Mouse (Mus musculus) kidney, postnatal 10 days (tissue): ENCODE results near the gene Dbr1.
"Not testable (repeated sequence)": the region's sequence is repeated elsewhere in the genome, so short reads cannot be mapped to it uniquely, and the experiment has no call there.

ENCODE experiments used
- DNase-seq: peaks from one replicate; pipeline ENCODE4 v3.0.0; 2021; ENCODE audit warnings: mixed read lengths

Gene Dbr1

DNA sequence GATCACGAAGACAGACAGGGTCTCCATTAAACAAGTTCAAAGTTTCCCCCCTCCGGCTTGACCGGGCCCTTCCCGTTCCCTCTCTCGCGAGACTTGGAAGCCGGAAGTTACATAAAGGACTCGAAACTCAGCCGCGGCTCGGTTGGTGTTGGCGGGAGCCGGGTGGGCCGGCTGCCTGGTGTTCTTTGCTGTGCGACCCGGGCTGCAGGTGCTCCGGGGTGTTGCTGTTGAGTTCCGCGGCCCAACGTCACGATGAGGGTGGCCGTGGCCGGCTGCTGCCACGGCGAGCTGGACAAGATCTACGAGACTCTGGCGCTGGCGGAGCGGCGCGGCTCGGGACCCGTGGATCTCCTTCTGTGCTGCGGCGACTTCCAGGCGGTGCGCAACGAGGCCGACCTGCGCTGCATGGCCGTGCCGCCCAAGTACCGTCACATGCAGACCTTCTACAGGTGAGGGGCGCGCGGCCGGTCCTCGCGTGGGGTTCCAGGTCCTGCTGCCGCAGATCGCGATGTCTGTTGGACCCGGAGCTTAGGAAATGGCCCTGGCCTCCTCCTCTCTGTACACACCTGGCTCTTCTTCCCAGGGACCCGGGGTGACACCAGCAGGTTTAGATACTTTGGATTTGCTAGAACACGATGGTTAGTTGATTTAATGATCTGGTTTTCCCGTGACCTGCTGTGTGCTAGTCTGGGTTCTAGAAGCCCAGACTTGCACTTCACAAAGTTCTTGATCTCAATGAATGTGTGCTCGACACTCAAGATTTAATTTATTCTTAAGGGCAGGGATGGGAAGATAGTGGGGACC is at the start of gene Dbr1:
Gene Dbr1 (plus strand): TSS at position 123 of the 804 bp plus-strand sequence.
- DNase-seq = peak; percentile 96

GRCm38 (mm10) chr9:99531865-99532264 is 43.7 kb upstream of the Dbr1 start:
- DNase-seq = no peak

- no peak for DNase-seq
These were observed 29.3 kb upstream of the Dbr1 start for GRCm38 (mm10) chr9:99546259-99546658.

- DNase-seq = no peak
These were observed 23.5 kb upstream of the Dbr1 start for GRCm38 (mm10) chr9:99552068-99552467.

GRCm38 (mm10) chr9:99553049-99553448 is 22.6 kb upstream of the Dbr1 start:
- DNase-seq = no peak

GRCm38 (mm10) chr9:99554052-99554451 is 21.5 kb upstream of the Dbr1 start:
- no peak for DNase-seq

DNA sequence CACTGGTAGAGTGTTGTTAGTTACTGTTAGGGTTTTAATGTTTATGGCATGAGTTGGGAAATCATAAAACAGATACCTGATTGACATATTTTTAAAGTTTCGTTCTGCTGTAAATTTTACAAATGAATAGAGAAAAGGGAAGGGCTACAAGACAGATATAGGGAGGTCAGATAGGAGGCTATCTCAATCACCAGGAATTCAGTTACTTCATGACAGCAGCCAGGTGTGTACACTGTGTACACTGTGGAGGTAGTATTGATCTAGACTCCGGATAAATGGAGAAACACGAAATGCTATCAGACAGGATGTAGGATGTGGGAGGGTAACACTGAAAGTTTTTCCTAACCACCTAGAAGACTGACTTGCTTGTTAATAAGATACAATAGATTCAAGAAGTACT is 20.3 kb upstream of the Dbr1 start:
- DNase-seq = no peak

GRCm38 (mm10) chr9:99557580-99558300 is 17.9 kb upstream of the Dbr1 start:
- no peak for DNase-seq

- no peak for DNase-seq
These were observed 16.6 kb upstream of the Dbr1 start for GRCm38 (mm10) chr9:99558824-99559556.

DNA sequence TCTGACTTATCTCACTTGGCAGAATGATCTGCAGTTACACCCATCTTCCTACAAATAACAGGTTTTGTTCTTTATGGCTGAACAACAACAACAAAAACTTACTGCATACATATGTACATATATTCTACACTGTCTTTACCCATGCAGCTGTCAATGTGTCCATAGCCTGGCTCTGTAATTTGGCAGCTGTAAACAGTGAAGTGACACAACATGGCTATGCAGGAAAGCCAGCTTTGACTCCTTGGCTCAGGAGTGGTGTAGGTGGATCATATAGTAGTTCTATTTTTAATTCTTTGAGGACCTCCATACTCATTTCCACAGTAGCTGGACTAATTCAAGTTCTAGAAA is 16.1 kb upstream of the Dbr1 start:
- no peak for DNase-seq

DNA sequence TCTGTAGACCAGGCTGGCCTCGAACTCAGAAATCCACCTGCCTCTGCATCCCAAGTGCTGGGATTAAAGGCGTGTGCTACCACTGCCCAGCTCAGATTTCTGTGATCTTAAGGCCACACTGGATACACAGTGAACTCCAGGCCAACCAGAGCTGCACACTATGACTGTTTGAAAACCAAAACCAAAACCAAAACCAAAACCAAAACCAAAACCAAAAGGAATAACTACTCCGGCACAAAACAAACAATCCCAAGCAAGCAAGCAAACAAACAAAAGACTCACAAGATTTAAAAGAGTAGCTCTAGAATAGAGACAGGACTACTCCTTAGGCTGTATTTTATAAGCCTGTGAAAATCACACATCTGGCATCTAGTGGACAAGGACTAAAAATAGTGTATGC is 15.2 kb upstream of the Dbr1 start:
- no peak for DNase-seq

DNA sequence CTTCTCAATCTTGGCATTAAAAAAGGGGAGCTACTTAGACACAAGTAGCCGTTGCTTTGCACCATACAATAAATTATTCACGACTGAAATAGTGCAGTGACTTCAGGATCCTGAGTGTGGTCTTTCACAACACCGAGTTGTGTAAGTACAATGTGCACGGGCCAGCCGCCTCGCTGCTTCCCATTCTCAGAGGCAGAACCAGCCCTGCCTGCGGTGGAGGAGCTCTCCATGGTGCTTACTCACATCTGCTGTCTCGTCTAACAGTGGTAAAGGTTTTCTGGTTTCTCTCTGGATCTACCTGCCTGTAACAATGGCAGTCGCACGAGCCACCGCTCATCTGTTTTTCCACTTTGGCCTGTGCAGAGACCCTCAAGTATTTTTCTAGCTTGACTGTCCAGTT is 11.9 kb upstream of the Dbr1 start:
- DNase-seq = peak; percentile 86

DNA sequence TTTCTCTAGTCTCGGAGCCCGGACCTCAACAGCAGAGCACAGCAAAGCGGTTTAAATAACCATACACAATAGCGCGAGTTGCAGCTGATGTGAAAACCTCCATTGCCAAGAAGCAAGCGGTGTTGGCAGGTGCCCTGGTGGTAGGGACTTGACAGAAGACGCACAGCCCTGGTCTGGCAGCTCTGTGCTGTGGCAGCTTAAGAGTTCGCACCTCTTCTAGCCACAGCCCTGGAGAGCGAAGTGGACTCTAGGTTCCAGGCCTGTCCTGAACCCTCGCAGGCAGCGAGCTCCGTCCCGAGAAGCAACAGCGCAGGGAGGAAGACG is 7.6 kb upstream of the Dbr1 start:
- DNase-seq = no peak

DNA sequence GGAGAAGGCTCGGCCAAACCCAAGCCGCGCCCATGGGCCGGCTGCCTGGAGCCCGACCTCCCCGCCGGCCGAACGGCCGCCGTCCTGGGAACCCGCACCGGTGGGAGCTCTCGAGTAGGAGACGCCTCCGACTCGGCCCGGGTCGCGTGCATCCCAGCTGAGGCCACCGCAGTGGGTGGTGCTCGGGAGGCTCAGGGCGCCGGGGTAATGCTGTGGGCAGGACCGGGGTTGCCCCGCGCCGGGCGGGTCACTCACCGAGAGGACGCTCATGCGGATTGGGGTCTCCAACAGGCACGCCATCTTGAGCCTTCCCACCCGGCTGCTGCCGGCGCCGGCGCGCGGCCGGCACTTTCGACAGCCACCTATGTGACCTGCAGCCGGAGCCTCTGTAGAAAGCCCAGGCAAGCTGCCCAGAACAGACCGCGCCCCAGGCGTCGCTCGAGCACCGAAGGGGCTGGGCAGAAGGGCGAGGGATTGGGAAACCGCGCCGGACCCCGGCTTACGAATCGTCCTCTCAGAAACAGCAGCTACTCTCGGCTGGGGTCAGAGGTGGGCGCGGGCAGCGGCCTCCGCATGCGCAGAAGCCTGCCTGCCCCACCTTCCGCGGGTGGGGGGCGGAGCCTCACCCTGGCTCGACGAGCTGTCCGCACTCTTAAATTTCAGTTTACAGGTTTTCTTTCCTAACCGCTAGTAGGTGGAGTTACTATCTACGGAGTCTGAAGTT is 7.1 kb upstream of the Dbr1 start, which contains the start of gene Armc8:
Gene Armc8 (minus strand): TSS at position 553 of the 724 bp plus-strand sequence.
- peak; percentile 95 for DNase-seq

- DNase-seq = no peak
These were observed 6.6 kb upstream of the Dbr1 start for GRCm38 (mm10) chr9:99569071-99569397.

- peak; percentile 55 for DNase-seq
These were observed 5.1 kb downstream of the Dbr1 start for GRCm38 (mm10) chr9:99580655-99581054.

DNA sequence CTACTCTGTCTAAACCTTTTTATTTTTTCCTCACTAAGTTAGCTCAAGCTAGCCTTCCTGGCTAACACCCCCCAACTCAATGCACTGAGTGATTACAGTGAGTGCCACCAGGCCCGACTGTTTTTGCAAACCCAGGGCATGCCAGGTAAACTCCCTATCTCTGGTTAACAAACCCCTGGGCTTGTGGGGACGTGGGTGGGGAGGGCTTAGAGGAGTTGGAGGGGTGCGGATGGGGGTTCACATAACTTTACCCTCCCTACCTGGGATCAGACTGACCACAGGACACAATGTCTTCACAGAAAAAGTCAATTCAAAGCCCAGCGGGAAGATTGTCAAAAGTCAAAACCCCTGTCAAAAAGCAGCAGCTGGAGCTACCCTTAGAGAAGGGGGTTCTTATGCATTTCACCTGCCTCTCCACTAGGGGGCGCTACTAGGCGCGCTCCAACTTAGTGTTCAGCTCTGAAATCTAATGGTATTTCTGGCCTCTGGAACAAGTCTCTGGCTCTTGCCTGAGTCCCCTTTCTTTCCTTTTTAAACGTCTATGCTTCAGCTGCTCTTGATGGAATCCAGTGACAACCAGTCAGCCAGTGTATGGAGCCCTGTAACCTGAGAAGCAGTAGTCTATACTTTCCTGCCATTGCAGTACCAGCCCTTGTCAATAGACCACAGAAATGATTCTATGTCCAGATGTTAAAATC is 12.1 kb downstream of the Dbr1 start:
- peak; percentile 77 for DNase-seq

GRCm38 (mm10) chr9:99591144-99591543 is 15.5 kb downstream of the Dbr1 start:
- no peak for DNase-seq

- DNase-seq = not testable (repeated sequence)
These were observed 23.5 kb downstream of the Dbr1 start for GRCm38 (mm10) chr9:99599127-99599526.

- no peak for DNase-seq
These were observed 28.0 kb downstream of the Dbr1 start for GRCm38 (mm10) chr9:99603566-99603965.

GRCm38 (mm10) chr9:99612202-99612601 is 36.6 kb downstream of the Dbr1 start, which contains the start of gene A4gnt:
TSS of gene A4gnt (plus strand) at chr9:99612502.
- DNase-seq = no peak

DNA sequence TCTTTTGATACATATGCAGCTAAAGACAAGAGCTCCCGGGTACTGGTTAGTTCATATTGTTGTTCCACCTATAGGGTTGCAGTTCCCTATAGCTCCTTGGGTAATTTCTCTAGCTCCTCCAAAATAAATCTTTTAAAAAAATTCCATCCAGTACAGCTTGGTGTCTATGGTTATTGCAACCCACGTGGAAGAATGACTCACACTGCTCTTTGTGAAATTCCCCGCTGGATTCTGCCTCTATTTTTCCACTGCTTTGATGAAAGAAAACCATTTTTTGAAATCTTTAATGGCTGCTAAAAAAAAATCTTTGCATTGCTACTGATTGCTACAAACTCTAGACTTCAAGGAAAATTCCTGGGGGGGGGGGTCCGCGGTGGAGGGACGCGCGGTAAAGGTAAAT is 44.1 kb downstream of the Dbr1 start:
- no peak for DNase-seq
